Mouse (Mus musculus) urinary bladder, adult 18-20 months (tissue): ENCODE results near the gene Cldn18.
A peak's percentile ranks its signal among the peaks of the same experiment; 100 is the strongest.

Experiments
- DNase-seq, 2 experiments: peaks; one replicate each; pipeline ENCODE4 v3.0.0; 2022; ENCODE audit warnings: low spot score in 2 of 2, mixed read lengths in 2 of 2

Cldn18 gene

GRCm38 (mm10) chr9:99717134-99717533, at the start of gene Cldn18:
TSS of gene Cldn18 (minus strand) at chr9:99717267.
- DNase-seq = no peak

DNA sequence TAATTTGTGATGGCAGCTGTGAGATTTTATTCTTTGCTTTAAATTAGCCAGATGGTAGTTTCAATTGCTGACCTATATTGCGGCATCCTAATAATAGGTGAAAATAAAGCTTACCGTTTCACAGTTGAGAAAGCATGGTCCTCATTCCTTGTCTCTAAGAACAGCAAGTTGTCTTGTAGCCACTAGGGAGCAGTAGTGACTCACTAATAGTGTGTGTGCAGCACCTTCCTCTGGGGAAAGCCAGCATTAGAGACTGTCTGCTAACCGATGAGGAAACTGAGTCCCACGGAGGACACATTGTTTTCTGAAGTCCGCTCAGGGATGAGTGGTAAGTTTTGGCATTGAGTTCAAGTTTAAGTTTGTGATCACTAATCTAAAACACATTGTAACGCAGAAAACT, 46.5 kb upstream of the Cldn18 start:
- no peak for DNase-seq

DNA sequence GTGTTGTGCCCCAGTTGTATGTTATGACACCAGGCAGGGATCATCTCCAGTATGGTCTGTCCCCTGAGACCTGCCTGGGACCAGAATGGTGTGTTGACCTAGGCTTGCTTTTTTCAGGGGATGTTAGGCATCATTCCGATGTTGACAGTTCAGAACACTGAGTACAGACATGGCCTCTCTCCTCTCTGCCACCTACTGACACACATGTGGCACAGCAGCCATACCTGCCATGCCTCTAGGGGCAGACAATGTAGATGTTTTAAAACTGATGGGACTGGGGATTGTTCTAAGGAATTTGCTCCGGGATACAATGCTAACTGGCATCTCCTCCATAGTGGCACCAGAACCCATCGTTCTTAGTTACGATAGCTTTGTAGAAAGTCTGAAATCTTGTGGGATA, 33.2 kb upstream of the Cldn18 start:
- no peak for DNase-seq

DNA sequence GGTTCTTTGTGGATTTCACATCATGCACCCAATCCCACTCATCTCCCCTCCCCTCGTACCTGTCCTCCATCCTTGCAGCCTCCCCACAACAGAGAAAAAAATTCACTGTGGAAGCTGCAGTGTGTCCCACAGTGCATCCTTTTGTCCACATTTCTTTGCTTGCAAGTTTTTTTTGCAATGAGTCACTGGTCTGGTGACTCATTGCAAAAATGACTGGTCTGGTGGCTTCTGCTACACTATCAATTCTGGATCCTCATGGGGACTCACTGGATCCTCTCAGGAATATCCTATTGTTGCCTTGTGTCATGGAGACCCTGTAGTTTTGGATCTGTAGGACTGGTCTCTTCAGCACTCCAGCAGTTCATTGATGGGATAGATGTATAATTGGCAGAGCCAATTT, 31.2 kb upstream of the Cldn18 start:
- no peak for DNase-seq

DNA sequence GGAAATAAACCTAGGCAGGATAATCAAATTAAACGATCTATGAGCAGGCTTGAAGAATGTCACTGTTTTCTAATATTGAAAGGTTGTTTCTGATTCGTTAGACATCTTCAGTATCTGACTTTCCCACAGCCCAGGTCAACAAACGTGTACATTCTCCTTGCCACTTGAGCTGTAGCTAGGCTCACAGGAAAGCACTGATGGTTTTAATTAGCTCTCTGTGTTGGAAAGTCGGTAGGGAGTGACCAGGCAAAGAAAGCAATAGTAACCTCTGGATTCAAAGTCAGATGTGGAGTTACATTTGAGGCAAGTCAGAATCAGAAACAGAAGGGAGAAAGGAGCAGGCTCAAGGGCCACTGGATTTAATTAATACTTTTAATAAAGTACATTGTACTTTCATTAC, 30.7 kb upstream of the Cldn18 start:
- no peak for DNase-seq

- DNase-seq = no peak
Measured at GRCm38 (mm10) chr9:99744548-99744947, 27.5 kb upstream of the Cldn18 start.

DNA sequence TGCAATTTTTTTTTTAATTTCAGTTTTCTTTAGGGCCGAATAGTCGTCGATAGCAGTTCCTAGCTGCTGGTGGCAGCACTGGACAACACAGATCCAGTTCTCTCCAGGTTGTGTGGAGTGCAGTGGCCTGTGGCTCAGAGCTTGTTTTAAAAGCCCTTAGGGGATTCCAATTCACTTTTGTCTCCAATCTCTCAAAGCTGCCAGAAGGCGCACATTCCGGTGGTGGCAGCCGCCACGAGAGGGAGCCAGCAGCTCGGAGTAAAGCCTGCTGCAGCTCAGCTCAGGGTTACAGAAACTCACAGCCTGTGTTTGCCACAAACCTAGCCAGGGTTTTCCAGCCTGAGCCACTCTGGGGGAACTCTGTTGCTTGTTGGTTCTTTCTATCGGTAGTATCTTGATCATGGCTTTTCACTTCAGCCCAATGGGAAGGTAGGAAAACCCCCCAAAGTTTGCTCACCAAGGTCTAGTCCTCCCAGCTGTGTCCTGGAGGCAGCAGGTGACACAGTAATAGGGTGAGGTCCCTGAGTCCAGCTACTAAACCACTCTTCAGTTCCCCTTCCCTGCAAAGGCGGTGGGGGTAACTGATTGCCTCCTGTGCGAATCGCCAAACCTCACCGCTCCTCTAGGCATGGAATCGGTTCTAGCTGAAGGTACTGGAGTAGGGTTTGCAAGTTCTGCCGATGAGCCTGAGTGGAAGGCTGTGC, 13.0 kb upstream of the Cldn18 start:
- peak; percentile 34 to 40 for DNase-seq

DNA sequence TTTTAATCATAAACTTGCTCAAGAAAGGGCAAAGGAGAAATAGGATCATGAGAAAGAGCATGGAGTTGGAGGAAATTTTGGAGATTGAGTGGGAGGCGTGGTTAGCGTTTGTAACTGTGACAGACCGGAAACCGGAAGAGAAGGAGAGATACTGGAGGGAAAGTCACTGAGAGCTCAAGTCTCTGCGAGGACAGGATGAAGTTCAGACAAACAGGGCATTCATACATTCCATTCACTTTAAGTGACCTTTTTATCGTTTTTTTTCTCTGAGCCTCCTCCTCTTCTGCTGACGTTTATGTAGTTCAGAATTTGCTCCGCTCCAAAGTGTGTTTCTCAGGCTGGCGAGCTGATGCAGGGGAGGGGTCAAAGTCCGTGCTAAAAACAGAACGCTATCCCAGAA, 10.8 kb upstream of the Cldn18 start:
- no peak for DNase-seq

GRCm38 (mm10) chr9:99725278-99725677, 8.2 kb upstream of the Cldn18 start:
- DNase-seq = no peak

GRCm38 (mm10) chr9:99720011-99720410, 2.9 kb upstream of the Cldn18 start:
- no peak for DNase-seq

GRCm38 (mm10) chr9:99710297-99710696, 6.8 kb downstream of the Cldn18 start:
- no peak for DNase-seq

DNA sequence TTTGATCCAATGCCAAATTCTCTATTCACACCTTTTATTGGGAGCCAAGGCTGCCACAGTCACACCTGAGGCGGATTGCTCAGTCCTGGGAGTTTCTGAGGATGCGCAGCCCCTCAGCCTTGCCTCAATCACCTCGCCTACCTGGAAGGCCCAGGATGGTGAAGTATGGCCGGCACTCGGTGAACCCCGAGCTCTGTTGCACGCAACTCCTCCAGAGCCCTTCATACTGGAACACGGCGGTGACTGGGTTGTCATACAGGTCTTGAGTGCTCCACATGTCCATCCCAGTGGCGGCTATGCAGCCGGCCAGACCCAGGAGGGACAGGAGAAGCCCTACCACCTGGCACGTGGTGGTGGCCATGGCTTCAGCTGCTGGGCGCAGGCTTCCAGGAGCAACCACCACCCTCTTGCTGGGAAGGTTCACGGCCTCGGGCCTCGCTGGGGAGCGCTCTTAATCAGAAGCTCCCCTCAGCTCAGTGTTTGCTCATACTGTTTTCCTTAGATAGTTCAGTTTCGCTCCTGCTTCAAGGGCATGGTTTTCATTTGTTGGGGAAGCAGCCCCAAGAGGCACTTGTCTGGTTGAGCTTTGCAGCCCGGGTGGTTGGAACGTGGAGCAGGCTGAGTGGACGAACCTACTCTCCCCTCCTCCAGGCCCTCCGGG, 7.3 kb downstream of the Cldn18 start:
- DNase-seq = no peak

GRCm38 (mm10) chr9:99707425-99708126, 9.5 kb downstream of the Cldn18 start:
- no peak for DNase-seq

DNA sequence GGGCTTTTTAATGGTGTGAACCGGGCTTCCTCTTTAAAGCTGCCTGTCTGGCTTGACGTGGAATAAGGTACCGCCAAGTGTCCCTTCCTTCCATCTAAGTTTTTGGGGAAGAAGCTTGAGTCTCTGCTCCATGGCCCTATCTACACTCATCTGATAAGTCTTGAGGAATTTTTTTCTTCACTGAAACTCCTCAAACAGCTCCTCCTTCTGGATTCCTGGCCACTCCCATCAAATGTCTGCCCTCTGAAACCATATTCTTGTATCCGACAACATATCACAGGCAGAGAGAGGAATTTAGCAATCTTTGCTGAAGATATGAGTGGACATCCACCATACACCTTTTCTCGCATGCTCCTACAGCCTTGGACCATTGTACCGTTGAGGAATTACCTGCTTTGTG, 10.8 kb downstream of the Cldn18 start:
- no peak for DNase-seq

- DNase-seq = no peak
Measured at GRCm38 (mm10) chr9:99703711-99704110, 13.4 kb downstream of the Cldn18 start.

GRCm38 (mm10) chr9:99702215-99702614, 14.9 kb downstream of the Cldn18 start:
- DNase-seq = no peak

- no peak for DNase-seq
Measured at GRCm38 (mm10) chr9:99701187-99701586, 15.9 kb downstream of the Cldn18 start.

DNA sequence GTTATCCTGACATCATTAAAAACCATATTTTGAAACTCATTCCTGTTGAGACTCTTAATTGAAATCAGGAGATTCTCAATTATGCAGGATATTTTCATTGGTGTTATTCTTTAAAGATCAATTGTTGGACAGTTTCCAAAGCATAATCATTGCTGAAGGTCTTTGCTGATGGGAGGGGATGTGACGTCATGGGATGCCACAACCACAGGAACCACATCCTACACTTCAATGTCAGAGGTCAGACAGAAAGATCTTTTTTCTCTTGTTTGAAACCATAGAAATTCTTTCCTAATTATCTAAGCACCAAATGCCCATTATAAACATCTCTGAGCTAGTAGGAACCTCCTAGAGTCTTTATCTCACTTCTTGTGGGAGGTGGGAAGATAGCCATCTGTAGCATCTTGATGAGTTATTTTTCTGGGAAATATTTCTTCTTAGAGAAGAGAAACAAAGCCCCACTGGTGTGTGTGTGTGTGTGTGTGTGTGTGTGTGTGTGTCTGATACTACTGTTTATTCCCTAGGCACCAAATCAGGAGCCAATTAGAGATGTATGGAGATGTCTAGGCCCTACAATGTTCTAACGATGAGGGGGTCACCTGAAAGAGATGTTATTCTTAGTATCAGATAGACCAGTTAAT, 17.2 kb downstream of the Cldn18 start:
- DNase-seq = no peak

DNA sequence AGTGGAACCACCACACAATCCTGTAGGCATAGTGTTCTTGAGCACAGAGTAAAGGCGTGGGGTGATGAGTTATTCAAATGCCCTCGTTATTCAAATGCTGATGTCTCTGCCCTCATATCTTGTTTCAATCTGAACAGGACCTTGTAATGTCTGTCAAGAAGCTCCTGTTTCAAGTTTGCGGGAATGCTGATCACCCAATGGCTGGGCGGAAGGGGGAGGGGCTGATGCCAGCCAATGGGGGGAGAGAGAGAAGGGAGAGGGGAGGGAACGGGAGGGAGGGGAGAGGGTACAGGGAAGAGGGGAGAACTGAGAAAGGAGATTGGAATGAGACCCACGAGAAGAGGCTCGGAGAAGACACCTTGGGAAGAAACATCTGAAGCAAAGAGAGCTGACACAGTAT, 22.1 kb downstream of the Cldn18 start:
- no peak for DNase-seq

DNA sequence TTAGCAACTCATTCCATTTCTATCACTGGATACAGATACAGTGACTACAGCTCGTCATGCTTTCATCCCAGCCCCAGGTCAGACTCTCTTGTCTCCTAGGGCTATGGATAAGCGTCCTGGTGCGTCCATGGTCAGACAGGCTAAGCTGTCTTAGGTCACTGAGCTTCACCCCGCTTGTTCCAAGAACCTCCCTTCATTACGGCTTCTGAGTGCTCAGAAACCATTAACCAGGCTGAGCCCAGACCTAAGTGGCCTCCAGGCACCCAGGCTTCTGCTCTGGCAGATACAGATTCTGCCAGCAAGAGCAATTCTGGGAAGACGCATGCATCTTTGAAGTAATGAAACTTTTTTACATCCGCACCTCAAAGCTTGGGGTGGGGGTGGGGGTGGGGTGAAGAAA, 26.7 kb downstream of the Cldn18 start:
- no peak for DNase-seq

GRCm38 (mm10) chr9:99689796-99690195, 27.3 kb downstream of the Cldn18 start:
- DNase-seq = no peak

- no peak for DNase-seq
Measured at GRCm38 (mm10) chr9:99685536-99686231, 31.4 kb downstream of the Cldn18 start.
